Mouse (Mus musculus) kidney, adult 2 months (tissue): ENCODE measurements around the gene Gm13271. TPM values are rescaled to one million over a fixed set of nuclear protein-coding genes. Genes with fewer than 3 reads are reported as not detected.
"Not testable (repeated sequence)": the region's sequence is repeated elsewhere in the genome, so short reads cannot be mapped to it uniquely, and the experiment has no call there.

Source experiments
- DNase-seq: peaks from one replicate; pipeline ENCODE4 v3.0.0; 2021
- H3K27ac ChIP-seq: fragments of 200-500 bp; 2 replicates; pipeline ENCODE4 v1.5.1; 2012; ENCODE audit warnings: low read depth, low read length, control low read depth, inconsistent platforms; ENCODE audit not compliant: insufficient read depth
- H3K27me3 ChIP-seq: fragments of 200-500 bp; replicated peaks from 2 replicates; pipeline ENCODE4 v1.6.1; 2012; ENCODE audit warnings: mild to moderate bottlenecking, moderate library complexity, low read length, inconsistent platforms; ENCODE audit not compliant: control insufficient read depth, insufficient read depth
- H3K36me3 ChIP-seq: fragments of 200-500 bp; 2 replicates; pipeline ENCODE4 v1.6.1; 2012; ENCODE audit warnings: mild to moderate bottlenecking, moderate library complexity, low read length, inconsistent platforms; ENCODE audit not compliant: control insufficient read depth, insufficient read depth
- H3K4me1 ChIP-seq: fragments of 200-500 bp; 2 replicates; pipeline ENCODE4 v1.6.1; 2011; ENCODE audit warnings: low read length; ENCODE audit not compliant: control insufficient read depth, insufficient read depth
- H3K4me3 ChIP-seq: fragments of 200-500 bp; 2 replicates; pipeline ENCODE4 v1.5.1; 2011; ENCODE audit warnings: mild to moderate bottlenecking, low read depth, low read length, control low read depth; ENCODE audit not compliant: insufficient read depth
- CTCF ChIP-seq: fragments of 200-500 bp; conservative IDR thresholded peaks from 2 replicates; pipeline ENCODE4 v1.5.1; 2011; ENCODE audit warnings: low read depth, mild to moderate bottlenecking, control low read depth, low read length, moderate library complexity, mixed read lengths; ENCODE audit not compliant: insufficient read depth, insufficient read length
- POLR2A ChIP-seq: fragments of 200-500 bp; IDR thresholded peaks from one replicate; pipeline ENCODE4 v1.6.1; 2011; ENCODE audit warnings: low read depth, low read length, control low read depth
- WGBS: fragments of 180-500 bp; shearing (Covaris S2); methylation state at CpG from one replicate; pipeline ENCODE4 v1.1.7; 2018; 5-methylcytosine and 5-hydroxymethylcytosine counted together
- polyA plus RNA-seq: library from polyadenylated mRNA; depleted of rRNA; stranded (reverse); fragments of >200 nt; gene quantifications from 2 replicates; pipeline ENCODE4 v1.2.3, GENCODE M21; 2012

Gene Gm13271
- polyA plus RNA-seq, 1 experiment = not detected

DNA sequence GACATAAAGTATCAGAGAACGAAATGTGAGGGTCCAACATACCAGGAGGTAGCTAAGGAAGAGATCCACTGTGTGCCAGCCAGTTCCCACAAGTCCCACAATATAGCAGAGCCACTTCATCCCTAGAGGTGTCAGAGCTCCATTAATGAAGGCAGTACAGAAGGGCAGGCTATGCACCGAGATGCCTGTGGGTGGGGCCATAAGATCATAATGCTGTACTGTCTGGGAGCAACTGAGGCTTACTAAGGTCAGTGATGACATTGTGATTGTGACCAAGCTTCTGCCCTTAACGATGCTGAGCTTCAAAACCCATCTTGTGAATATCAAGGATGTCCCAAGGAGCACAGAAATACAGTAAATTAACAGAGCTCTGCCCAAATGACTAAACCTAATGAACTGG is 10.5 kb upstream of the Gm13271 start:
- no peak overlapping the region for H3K4me3 ChIP-seq
- no peaks in the 10 kb centered on the region for H3K36me3 ChIP-seq
- no peaks in the 10 kb centered on the region for H3K4me1 ChIP-seq
- 61% methylated on average over 3 of the region's 3 CpGs for WGBS
- TF ChIP-seq POLR2A (no peak), CTCF (peak; percentile 42)
- H3K27ac ChIP-seq = no peak overlapping the region
- no peak for DNase-seq
- no peaks in the 10 kb centered on the region for H3K27me3 ChIP-seq

DNA sequence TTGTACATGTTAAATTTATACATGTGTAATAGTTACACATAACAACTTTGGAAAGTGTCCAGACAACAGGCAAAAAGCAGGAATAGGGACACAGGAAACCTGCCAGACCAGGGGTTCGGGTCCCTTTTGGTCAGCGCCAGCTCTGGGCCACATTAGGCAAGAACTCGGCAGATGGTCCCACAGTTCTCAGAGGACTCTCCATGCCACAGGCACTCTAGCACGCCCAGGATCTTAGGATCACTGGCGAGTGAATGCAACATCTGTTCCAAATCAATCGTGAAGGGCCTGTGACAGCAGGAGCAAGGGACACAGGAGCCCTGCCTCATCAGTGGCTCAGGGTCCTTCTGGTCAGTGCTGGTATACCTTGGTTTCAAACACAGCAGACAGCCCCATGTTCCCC is 4.7 kb upstream of the Gm13271 start:
- WGBS = 67% methylated on average over 6 of the region's 6 CpGs
- H3K4me3 ChIP-seq = no peak overlapping the region
- no peaks in the 10 kb centered on the region for H3K27me3 ChIP-seq
- H3K27ac ChIP-seq = no peak overlapping the region
- no peaks in the 10 kb centered on the region for H3K36me3 ChIP-seq
- H3K4me1 ChIP-seq = no peaks in the 10 kb centered on the region
- no peak for DNase-seq
- TF ChIP-seq CTCF (no peak), POLR2A (no peak)

DNA sequence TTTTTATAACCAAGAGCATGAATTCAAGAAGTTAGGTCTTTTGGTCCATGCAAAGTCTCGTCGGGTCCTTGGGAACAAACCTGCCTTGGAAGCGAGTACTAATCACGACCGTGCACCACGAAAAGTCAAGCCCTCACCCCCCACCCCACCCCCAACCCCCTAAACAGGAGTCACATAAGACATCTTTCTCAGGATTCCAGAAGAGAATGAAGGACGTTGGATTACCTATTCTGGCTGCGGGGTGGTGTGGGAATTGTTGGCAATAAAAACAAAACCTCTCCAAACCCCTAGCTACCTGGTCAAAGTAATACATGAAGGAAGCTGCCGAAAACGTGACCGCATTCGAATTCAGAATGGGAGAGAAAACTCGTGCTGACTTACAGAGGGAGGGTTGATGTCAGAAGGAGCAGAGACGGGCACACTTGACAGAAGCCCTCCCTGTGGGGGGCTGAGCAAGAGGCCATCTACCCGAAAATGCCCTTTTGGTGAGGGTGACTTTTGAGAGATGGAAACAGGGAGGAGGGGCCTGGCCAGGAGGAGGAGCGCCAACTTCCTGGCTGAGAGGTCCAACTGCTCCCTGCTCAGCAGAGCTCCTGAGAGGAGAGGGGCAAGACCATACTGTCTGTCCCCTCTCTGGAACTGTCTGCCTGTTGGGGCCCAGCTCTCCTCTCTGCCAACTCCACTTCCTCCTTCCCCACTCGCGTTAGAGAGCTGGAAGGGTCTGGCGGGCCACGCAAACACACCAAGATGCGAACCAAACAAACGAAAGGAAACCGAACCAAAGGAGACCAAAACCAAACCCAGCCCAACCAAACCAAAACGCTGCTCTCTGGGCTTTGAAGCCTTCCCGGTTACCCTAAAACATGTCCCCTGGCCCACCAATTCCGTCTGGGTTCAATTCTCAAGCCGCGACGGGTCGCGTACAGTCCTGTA is 2.2 kb downstream of the Gm13271 start:
- not testable (repeated sequence) for H3K36me3 ChIP-seq, H3K27me3 ChIP-seq, H3K4me1 ChIP-seq, DNase-seq
- Histone ChIP-seq H3K4me3 (peak overlapping the region; percentile 97), H3K27ac (peak overlapping the region; percentile 96)
- WGBS = 8% methylated on average over 28 of the region's 31 CpGs

DNA sequence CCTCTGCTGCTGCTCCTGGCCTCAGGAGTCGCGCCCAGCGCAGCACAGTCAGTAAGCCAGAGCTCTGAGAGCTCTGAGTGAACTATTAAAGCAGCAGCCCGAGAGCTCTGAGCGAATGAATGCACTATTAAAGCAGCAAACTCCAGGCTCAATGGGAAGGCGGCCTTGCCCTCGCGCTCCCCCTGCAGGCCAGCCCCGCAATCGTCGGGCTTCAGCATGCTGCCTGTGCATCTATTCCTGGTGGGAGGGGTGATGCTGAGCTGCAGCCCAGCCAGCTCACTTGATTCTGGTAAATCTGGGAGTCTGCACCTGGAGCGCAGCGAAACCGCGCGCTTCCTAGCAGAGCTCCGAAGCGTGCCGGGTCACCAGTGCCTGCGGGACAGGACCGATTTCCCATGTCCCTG is 3.0 kb downstream of the Gm13271 start:
- peak; percentile 93 for DNase-seq
- not testable (repeated sequence) for H3K4me1 ChIP-seq, H3K36me3 ChIP-seq, H3K27me3 ChIP-seq
- TF ChIP-seq CTCF = peak; percentile 59
- H3K27ac ChIP-seq = peak overlapping the region; percentile 96
- WGBS = under 1% methylated on average over 21 of the region's 21 CpGs
- H3K4me3 ChIP-seq = peak overlapping the region; percentile 97

DNA sequence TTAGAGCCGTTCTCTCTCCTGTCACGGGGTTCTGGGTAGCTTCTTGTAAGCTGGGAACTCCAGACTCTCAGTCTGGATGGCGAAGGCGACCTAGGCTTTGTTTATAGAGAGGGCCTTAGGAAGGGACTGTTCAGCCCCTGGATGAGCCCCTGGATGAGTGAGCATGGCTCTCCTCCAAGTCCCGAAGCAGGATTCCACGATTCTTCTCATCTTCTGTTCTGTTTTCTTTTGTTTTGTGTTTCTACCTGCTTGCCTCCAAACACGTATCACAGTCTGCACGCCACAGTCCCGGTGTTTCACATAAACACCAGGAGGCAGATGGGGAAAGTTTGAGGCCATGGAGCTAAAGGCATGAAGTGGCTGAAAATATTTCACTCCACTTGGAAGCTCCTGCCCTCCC is 4.1 kb downstream of the Gm13271 start:
- H3K27me3 ChIP-seq, H3K4me3 ChIP-seq, DNase-seq, H3K4me1 ChIP-seq, H3K27ac ChIP-seq, H3K36me3 ChIP-seq: not testable (repeated sequence)
- WGBS = 92% methylated on average over 9 of the region's 9 CpGs

DNA sequence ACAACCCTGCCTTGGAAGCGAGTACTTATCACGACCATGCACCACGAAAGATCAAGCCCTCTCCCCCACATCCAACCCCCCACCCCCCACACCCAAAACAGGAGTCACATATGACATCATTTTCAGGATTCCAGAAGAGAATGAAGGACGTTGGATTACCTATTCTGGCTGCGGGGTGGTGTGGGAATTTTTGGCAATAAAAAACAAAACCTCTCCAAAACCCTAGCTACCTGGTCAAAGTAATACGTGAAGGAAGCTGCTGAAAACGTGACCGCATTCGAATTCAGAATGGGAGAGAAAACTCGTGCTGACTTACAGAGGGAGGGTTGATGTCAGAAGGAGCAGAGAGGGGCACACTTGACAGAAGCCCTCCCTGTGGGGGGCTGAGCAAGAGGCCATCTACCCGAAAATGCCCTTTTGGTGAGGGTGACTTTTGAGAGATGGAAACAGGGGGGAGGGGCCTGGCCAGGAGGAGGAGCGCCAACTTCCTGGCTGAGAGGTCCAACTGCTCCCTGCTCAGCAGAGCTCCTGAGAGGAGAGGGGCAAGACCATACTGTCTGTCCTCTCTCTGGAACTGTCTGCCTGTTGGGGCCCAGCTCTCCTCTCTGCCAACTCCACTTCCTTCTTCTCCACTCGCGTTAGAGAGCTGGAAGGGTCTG is 5.1 kb downstream of the Gm13271 start, which contains the start of gene Gm13283:
TSS of gene Gm13283 (plus strand) at position 510 of the 659 bp plus-strand sequence.
- 15% methylated on average over 10 of the region's 14 CpGs for WGBS
- peak within 1 kb of the TSS; percentile 81; the same call in 1 of the 2 replicates for H3K27ac ChIP-seq
- peak within 1 kb of the TSS; percentile 48; the same call in 1 of the 2 replicates for H3K4me3 ChIP-seq
- H3K36me3 ChIP-seq, H3K4me1 ChIP-seq, H3K27me3 ChIP-seq: not testable (repeated sequence)
- DNase-seq = peak; percentile 49

DNA sequence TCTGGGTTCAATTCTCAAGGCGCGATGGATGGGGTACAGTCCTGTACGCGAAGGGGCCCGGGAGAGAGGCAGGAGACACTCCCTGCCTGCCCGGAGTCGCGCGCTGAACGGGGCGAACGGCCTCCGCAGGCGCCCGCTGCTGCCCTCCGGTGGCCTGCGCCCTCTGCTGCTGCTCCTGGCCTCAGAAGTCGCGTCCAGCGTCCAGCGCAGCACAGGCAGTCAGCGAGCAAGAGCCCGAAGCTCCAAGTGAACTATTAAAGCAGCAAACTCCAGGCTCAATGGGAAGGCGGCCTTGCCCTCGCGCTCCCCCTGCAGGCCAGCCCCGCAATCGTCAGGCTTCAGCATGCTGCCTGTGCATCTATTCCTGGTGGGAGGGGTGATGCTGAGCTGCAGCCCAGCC is 5.8 kb downstream of the Gm13271 start:
- peak; percentile 90 for DNase-seq
- under 1% methylated on average over 24 of the region's 28 CpGs for WGBS
- TF ChIP-seq CTCF = peak; percentile 38; the same call in 1 of the 2 replicates
- TF ChIP-seq POLR2A = peak; percentile 52
- Histone ChIP-seq H3K27ac (peak overlapping the region; percentile 81; the same call in 1 of the 2 replicates), H3K4me3 (peak overlapping the region; percentile 48; the same call in 1 of the 2 replicates)
- H3K36me3 ChIP-seq, H3K27me3 ChIP-seq, H3K4me1 ChIP-seq: not testable (repeated sequence)

DNA sequence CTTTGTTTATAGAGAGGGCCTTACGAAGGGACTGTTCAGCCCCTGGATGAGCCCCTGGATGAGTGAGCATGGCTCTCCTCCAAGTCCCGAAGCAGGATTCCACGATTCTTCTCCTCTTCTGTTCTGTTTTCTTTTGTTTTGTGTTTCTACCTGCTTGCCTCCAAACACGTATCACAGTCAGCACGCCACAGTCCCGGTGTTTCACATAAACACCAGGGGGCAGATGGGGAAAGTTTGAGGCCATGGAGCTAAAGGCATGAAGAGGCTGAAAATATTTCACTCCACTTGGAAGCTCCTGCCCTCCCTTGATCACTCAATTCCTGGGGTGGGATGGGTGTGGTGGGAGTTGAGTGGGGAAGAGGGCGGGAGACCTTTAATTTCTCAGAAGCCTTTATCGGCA is 7.1 kb downstream of the Gm13271 start:
- H3K36me3 ChIP-seq, H3K27me3 ChIP-seq, H3K4me3 ChIP-seq, H3K4me1 ChIP-seq, H3K27ac ChIP-seq: not testable (repeated sequence)
- WGBS = 62% methylated on average over 6 of the region's 8 CpGs
- DNase-seq = peak; percentile 60

DNA sequence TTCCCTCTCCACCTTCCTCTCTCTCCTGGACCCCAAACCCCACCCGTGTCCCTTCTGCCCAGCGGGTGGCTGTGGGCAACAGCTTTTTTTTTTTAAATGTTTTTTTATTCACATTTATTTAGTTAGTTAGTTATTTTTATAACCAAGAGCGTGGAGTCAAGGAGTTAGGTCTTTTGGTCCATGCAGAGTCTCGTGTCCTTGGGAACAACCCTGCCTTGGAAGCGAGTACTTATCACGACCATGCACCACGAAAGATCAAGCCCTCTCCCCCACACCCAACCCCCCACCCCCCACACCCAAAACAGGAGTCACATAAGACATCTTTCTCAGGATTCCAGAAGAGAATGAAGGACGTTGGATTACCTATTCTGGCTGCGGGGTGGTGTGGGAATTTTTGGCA is 7.7 kb downstream of the Gm13271 start:
- H3K4me1 ChIP-seq, H3K27me3 ChIP-seq, H3K27ac ChIP-seq, H3K36me3 ChIP-seq, H3K4me3 ChIP-seq: not testable (repeated sequence)
- WGBS = 52% methylated on average over 9 of the region's 9 CpGs
- peak; percentile 19 for DNase-seq
